Mouse (Mus musculus) megakaryocyte, embryonic 14.5 days (primary cell): ENCODE data around the gene Ttll10. TPM values are rescaled to one million over a fixed set of nuclear protein-coding genes. Genes with fewer than 3 reads are reported as not detected.

Experiments used
- H3K27me3 ChIP-seq: replicated peaks from 2 replicates; pipeline ENCODE3; 2012; ENCODE audit warnings: inconsistent platforms
- H3K36me3 ChIP-seq: replicated peaks from 2 replicates; pipeline ENCODE3; 2012; ENCODE audit warnings: low read length, inconsistent platforms, mixed read lengths
- H3K4me1 ChIP-seq: 2 replicates; pipeline ENCODE4 v1.6.1; 2012; ENCODE audit warnings: inconsistent platforms
- H3K4me3 ChIP-seq: replicated peaks from 2 replicates; pipeline ENCODE3; 2012; ENCODE audit warnings: moderate library complexity, mild to moderate bottlenecking, inconsistent platforms
- H3K9me3 ChIP-seq: 2 replicates; pipeline ENCODE4 v1.6.1; 2012; ENCODE audit warnings: inconsistent platforms
- FLI1 ChIP-seq: IDR thresholded peaks from 2 replicates; pipeline ENCODE4 v1.6.1; 2012; ENCODE audit warnings: low read length, inconsistent platforms, mixed read lengths
- GATA1 ChIP-seq: IDR thresholded peaks from 3 replicates; pipeline ENCODE4 v1.6.1; 2012; ENCODE audit warnings: mixed read lengths, low read length, inconsistent platforms, borderline replicate concordance
- polyA plus RNA-seq: library from polyadenylated mRNA; stranded (reverse); fragments of >175 nt; gene quantifications from 2 replicates; pipeline ENCODE4 v1.2.3, GENCODE M21; 2012; ENCODE audit warnings: low replicate concordance; ENCODE audit not compliant: insufficient read depth

The Ttll10 gene
- polyA plus RNA-seq, 1 experiment = not detected

- Histone ChIP-seq H3K27me3 (peaks cover 52% of the 10 kb centered on the region), H3K36me3 (no peaks in the 10 kb centered on the region), H3K4me1 (peaks cover 43% of the 10 kb centered on the region), H3K9me3 (no peaks in the 10 kb centered on the region), H3K4me3 (no peak overlapping the region)
- TF ChIP-seq GATA1 = no peak
- TF ChIP-seq FLI1 = no peak
Measured at GRCm38 (mm10) chr4:156054130-156054529, 5.1 kb downstream of the Ttll10 start.

GRCm38 (mm10) chr4:156053113-156053512, 6.1 kb downstream of the Ttll10 start:
- no peak for TF ChIP-seq FLI1
- no peak for TF ChIP-seq GATA1
- no peaks in the 10 kb centered on the region for H3K9me3 ChIP-seq
- no peaks in the 10 kb centered on the region for H3K36me3 ChIP-seq
- peaks cover 45% of the 10 kb centered on the region for H3K4me1 ChIP-seq
- peaks cover 45% of the 10 kb centered on the region for H3K27me3 ChIP-seq
- H3K4me3 ChIP-seq = no peak overlapping the region

- Histone ChIP-seq H3K4me3 (no peak overlapping the region), H3K36me3 (no peaks in the 10 kb centered on the region), H3K27me3 (peaks cover 28% of the 10 kb centered on the region), H3K4me1 (peaks cover 47% of the 10 kb centered on the region), H3K9me3 (no peaks in the 10 kb centered on the region)
- TF ChIP-seq GATA1 (no peak), FLI1 (no peak)
Measured at GRCm38 (mm10) chr4:156050391-156050980, 8.7 kb downstream of the Ttll10 start.

GRCm38 (mm10) chr4:156049779-156050178, 9.4 kb downstream of the Ttll10 start:
- no peak for TF ChIP-seq FLI1
- no peak for TF ChIP-seq GATA1
- H3K27me3 ChIP-seq = peaks cover 21% of the 10 kb centered on the region
- no peaks in the 10 kb centered on the region for H3K9me3 ChIP-seq
- H3K4me1 ChIP-seq = peaks cover 51% of the 10 kb centered on the region
- H3K4me3 ChIP-seq = no peak overlapping the region
- H3K36me3 ChIP-seq = no peaks in the 10 kb centered on the region

- Histone ChIP-seq H3K4me1 (peaks cover 31% of the 10 kb centered on the region), H3K27me3 (peaks cover 15% of the 10 kb centered on the region), H3K36me3 (no peaks in the 10 kb centered on the region), H3K9me3 (no peaks in the 10 kb centered on the region), H3K4me3 (peak overlapping the region; percentile 19)
- TF ChIP-seq FLI1 (no peak), GATA1 (no peak)
Measured at GRCm38 (mm10) chr4:156044754-156045153, 14.5 kb downstream of the Ttll10 start.

GRCm38 (mm10) chr4:156034901-156035300, 24.3 kb downstream of the Ttll10 start:
- Histone ChIP-seq H3K9me3 (no peaks in the 10 kb centered on the region), H3K4me1 (peaks cover 62% of the 10 kb centered on the region), H3K36me3 (peaks cover 11% of the 10 kb centered on the region), H3K27me3 (peaks cover 21% of the 10 kb centered on the region), H3K4me3 (peak overlapping the region; percentile 79)
- TF ChIP-seq FLI1 (no peak), GATA1 (no peak)

GRCm38 (mm10) chr4:156034301-156034700, 24.9 kb downstream of the Ttll10 start:
- no peak overlapping the region for H3K4me3 ChIP-seq
- H3K4me1 ChIP-seq = peaks cover 68% of the 10 kb centered on the region
- TF ChIP-seq GATA1 (no peak), FLI1 (no peak)
- H3K9me3 ChIP-seq = no peaks in the 10 kb centered on the region
- H3K36me3 ChIP-seq = peaks cover 15% of the 10 kb centered on the region
- peaks cover 21% of the 10 kb centered on the region for H3K27me3 ChIP-seq

- H3K4me1 ChIP-seq = peaks cover 74% of the 10 kb centered on the region
- peaks cover 22% of the 10 kb centered on the region for H3K36me3 ChIP-seq
- no peak for TF ChIP-seq GATA1
- no peak for TF ChIP-seq FLI1
- H3K27me3 ChIP-seq = peaks cover 21% of the 10 kb centered on the region
- peak overlapping the region; percentile 95 for H3K4me3 ChIP-seq
- H3K9me3 ChIP-seq = no peaks in the 10 kb centered on the region
Measured at GRCm38 (mm10) chr4:156033476-156034119, 25.6 kb downstream of the Ttll10 start.

GRCm38 (mm10) chr4:156032856-156033255, 26.4 kb downstream of the Ttll10 start:
- TF ChIP-seq FLI1 (no peak), GATA1 (no peak)
- Histone ChIP-seq H3K27me3 (peaks cover 21% of the 10 kb centered on the region), H3K9me3 (no peaks in the 10 kb centered on the region), H3K4me3 (peak overlapping the region; percentile 95), H3K4me1 (peaks cover 81% of the 10 kb centered on the region), H3K36me3 (peaks cover 29% of the 10 kb centered on the region)

GRCm38 (mm10) chr4:156031593-156032391, 27.4 kb downstream of the Ttll10 start:
- peak overlapping the region; percentile 95 for H3K4me3 ChIP-seq
- peaks cover 21% of the 10 kb centered on the region for H3K27me3 ChIP-seq
- TF ChIP-seq GATA1 = no peak
- no peak for TF ChIP-seq FLI1
- peaks cover 92% of the 10 kb centered on the region for H3K4me1 ChIP-seq
- H3K36me3 ChIP-seq = peaks cover 40% of the 10 kb centered on the region
- H3K9me3 ChIP-seq = no peaks in the 10 kb centered on the region
